In the genomic region with DNA sequence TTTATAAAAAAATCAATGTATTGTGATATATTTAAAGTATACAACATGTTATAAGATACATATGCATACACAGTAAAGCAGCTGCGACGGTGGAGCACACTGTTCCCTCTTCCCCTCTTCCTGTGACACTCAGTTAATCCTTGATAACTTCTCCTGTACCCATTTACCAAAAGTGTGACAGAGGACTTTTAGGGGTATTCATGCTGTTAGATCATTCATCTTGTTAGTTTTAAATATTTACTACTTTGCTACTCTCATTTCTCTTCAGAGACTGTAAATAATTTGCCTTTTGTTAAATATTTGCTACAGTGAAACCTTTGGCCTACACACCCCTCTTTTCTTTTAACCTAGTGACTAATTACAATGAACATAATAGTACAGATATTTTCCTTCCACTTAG, we compare ENCODE assay signal across 26 mouse cellular contexts. TPM values are rescaled to one million over a fixed set of nuclear protein-coding genes. Genes with fewer than 3 reads are reported as not detected.
"Had no signal": no experiment of that assay in that cellular context is flagged by ENCODE, and none has a peak within 500 bp of the region (broad histone marks: within the 10 kb centered on the region; RNA-seq: fewer than 3 reads in every experiment).

No protein-coding gene starts in this region.

- DNase-seq: left cerebral cortex, postnatal 4 days; lung, adult 18-20 months; lung, postnatal 10 days; lung, postnatal 36 days; retina, postnatal 1 day; right cerebral cortex, postnatal 25 days; spleen, adult 18-20 months; thymus, postnatal 25 days had no signal

- H3K4me2 ChIP-seq: limb, embryonic 12.5 days; limb, embryonic 15.5 days; lung, embryonic 15.5 days; midbrain, embryonic 13.5 days; neural tube, embryonic 13.5 days; stomach, embryonic 15.5 days had no signal

- H3K9ac ChIP-seq: limb, embryonic 12.5 days; limb, embryonic 15.5 days; liver, embryonic 14.5 days; lung, embryonic 15.5 days; midbrain, embryonic 13.5 days; neural tube, embryonic 13.5 days; stomach, embryonic 15.5 days had no signal

- ATAC-seq: hindbrain, postnatal 0 days; inflammation-experienced regulatory T-cells, adult 6 months; intestine, embryonic 16.5 days; midbrain, embryonic 13.5 days; midbrain, embryonic 16.5 days had no signal

- H3K27me3 ChIP-seq: limb, embryonic 12.5 days; limb, embryonic 15.5 days; lung, embryonic 15.5 days; midbrain, embryonic 13.5 days; neural tube, embryonic 13.5 days; stomach, embryonic 15.5 days had no signal

- H3K36me3 ChIP-seq: limb, embryonic 12.5 days; limb, embryonic 15.5 days; lung, embryonic 15.5 days; midbrain, embryonic 10.5 days; midbrain, embryonic 13.5 days; neural tube, embryonic 13.5 days; stomach, embryonic 15.5 days had no signal

- H3K9me3 ChIP-seq: limb, embryonic 12.5 days; limb, embryonic 15.5 days; lung, embryonic 15.5 days; megakaryocyte, embryonic 14.5 days; midbrain, embryonic 10.5 days; midbrain, embryonic 13.5 days; neural tube, embryonic 13.5 days; stomach, embryonic 15.5 days had no signal

- H3K27ac ChIP-seq: hindbrain, postnatal 0 days; limb, embryonic 12.5 days; limb, embryonic 15.5 days; liver, embryonic 14.5 days; lung, embryonic 15.5 days; midbrain, embryonic 10.5 days; midbrain, embryonic 13.5 days; neural tube, embryonic 13.5 days; stomach, embryonic 15.5 days had no signal

- H3K4me3 ChIP-seq: limb, embryonic 12.5 days; limb, embryonic 15.5 days; lung, embryonic 15.5 days; megakaryocyte, embryonic 14.5 days; midbrain, embryonic 10.5 days; midbrain, embryonic 13.5 days; myocyte; neural tube, embryonic 13.5 days; stomach, embryonic 15.5 days had no signal

- H3K4me1 ChIP-seq: limb, embryonic 12.5 days; limb, embryonic 15.5 days; lung, embryonic 15.5 days; megakaryocyte, embryonic 14.5 days; midbrain, embryonic 10.5 days; midbrain, embryonic 13.5 days; neural tube, embryonic 13.5 days; stomach, embryonic 15.5 days had no signal

RNA-seq across cellular contexts. Expression of gene Hykk, which starts 15.3 kb away (rescaled TPM):
- total RNA-seq: monocyte, adult 5-6 weeks had no signal

RNA-seq across cellular contexts. Expression of gene AY074887, which starts 18.4 kb away (rescaled TPM):
- total RNA-seq: hindbrain, postnatal 0 days; left cerebral cortex, adult 8-10 months; left cerebral cortex, postnatal 14 days; left cerebral cortex, postnatal 4 days; monocyte, adult 5-6 weeks; neutrophil, adult 5-6 weeks had no signal

RNA-seq across cellular contexts. Expression of gene Chrna5, which starts 48.3 kb away (rescaled TPM):
- total RNA-seq: monocyte, adult 5-6 weeks; neutrophil, adult 5-6 weeks had no signal
- polyA plus RNA-seq: inflammation-experienced regulatory T-cells, adult 6 months; myocyte had no signal
